Mouse (Mus musculus) bone marrow macrophage, adult 2 months (primary cell): ENCODE data around the gene Pax8. TPM values are rescaled to one million over a fixed set of nuclear protein-coding genes. Genes with fewer than 3 reads are reported as not detected.

Experiments
- H3K27ac ChIP-seq: 2 replicates; pipeline ENCODE4 v1.5.1; 2012; ENCODE audit warnings: low read depth, low read length; ENCODE audit not compliant: insufficient read depth
- H3K4me1 ChIP-seq: 2 replicates; pipeline ENCODE4 v1.6.1; 2012; ENCODE audit warnings: low read length; ENCODE audit not compliant: control insufficient read depth, insufficient read depth
- H3K4me3 ChIP-seq: 2 replicates; pipeline ENCODE4 v1.5.1; 2012; ENCODE audit warnings: mild to moderate bottlenecking, low read length, moderate library complexity; ENCODE audit not compliant: insufficient read depth
- CTCF ChIP-seq: IDR thresholded peaks from 2 replicates; pipeline ENCODE4 v1.5.1; 2012; ENCODE audit warnings: low read depth, mild to moderate bottlenecking, low read length, moderate library complexity
- POLR2A ChIP-seq: IDR thresholded peaks from 2 replicates; pipeline ENCODE4 v1.6.1; 2012; ENCODE audit warnings: mild to moderate bottlenecking, low read depth, low read length, borderline replicate concordance
- polyA plus RNA-seq: library from polyadenylated mRNA; stranded (reverse); fragments of >200 nt; gene quantifications from 2 replicates; pipeline ENCODE4 v1.2.4, GENCODE M21; 2012; ENCODE audit not compliant: missing spikeins, insufficient read depth, insufficient read length

The Pax8 gene
- polyA plus RNA-seq, 1 experiment: not detected

GRCm38 (mm10) chr2:24397115-24397514 is 78.3 kb downstream of the Pax8 start:
- no peak overlapping the region for H3K4me3 ChIP-seq
- H3K4me1 ChIP-seq: peaks cover 7% of the 10 kb centered on the region
- H3K27ac ChIP-seq: no peak overlapping the region
- TF ChIP-seq CTCF (no peak), POLR2A (no peak)

- H3K4me1 ChIP-seq: peaks cover 17% of the 10 kb centered on the region
- H3K4me3 ChIP-seq: no peak overlapping the region
- H3K27ac ChIP-seq: no peak overlapping the region
- TF ChIP-seq POLR2A: no peak
- TF ChIP-seq CTCF: no peak
Observed at GRCm38 (mm10) chr2:24393251-24393650, 82.1 kb downstream of the Pax8 start.

- TF ChIP-seq POLR2A: no peak
- TF ChIP-seq CTCF: no peak
- Histone ChIP-seq H3K4me1 (peaks cover 58% of the 10 kb centered on the region), H3K4me3 (peak overlapping the region; percentile 66), H3K27ac (peak overlapping the region; percentile 68)
Observed at GRCm38 (mm10) chr2:24387361-24388283, 87.8 kb downstream of the Pax8 start.

GRCm38 (mm10) chr2:24386964-24387320 is 88.5 kb downstream of the Pax8 start:
- TF ChIP-seq CTCF: no peak
- TF ChIP-seq POLR2A: no peak
- Histone ChIP-seq H3K4me3 (peak overlapping the region; percentile 66), H3K27ac (peak overlapping the region; percentile 68), H3K4me1 (peaks cover 57% of the 10 kb centered on the region)

- TF ChIP-seq CTCF (no peak; the same call in 1 of the 2 replicates), POLR2A (peak; percentile 32; the same call in 1 of the 2 replicates)
Observed at GRCm38 (mm10) chr2:24386158-24386963, 89.0 kb downstream of the Pax8 start.

GRCm38 (mm10) chr2:24385111-24385961 is 90.1 kb downstream of the Pax8 start:
- Histone ChIP-seq H3K4me3 (peak overlapping the region; percentile 27), H3K27ac (peak overlapping the region; percentile 20), H3K4me1 (peaks cover 57% of the 10 kb centered on the region)
- TF ChIP-seq POLR2A: no peak
- TF ChIP-seq CTCF: no peak

More at GRCm38 (mm10) chr2:24386158-24386963, 89.0 kb downstream of the Pax8 start:
- Histone ChIP-seq H3K4me3 (peak overlapping the region; percentile 66), H3K27ac (peak overlapping the region; percentile 68), H3K4me1 (peaks cover 57% of the 10 kb centered on the region)

- Histone ChIP-seq H3K4me1 (peaks cover 54% of the 10 kb centered on the region), H3K4me3 (no peak overlapping the region), H3K27ac (peak overlapping the region; percentile 14; the same call in 1 of the 2 replicates)
- TF ChIP-seq CTCF: no peak
- no peak for TF ChIP-seq POLR2A
Observed at GRCm38 (mm10) chr2:24384393-24384792, 91.0 kb downstream of the Pax8 start.

GRCm38 (mm10) chr2:24383636-24384035 is 91.8 kb downstream of the Pax8 start:
- Histone ChIP-seq H3K4me3 (no peak overlapping the region), H3K4me1 (peaks cover 58% of the 10 kb centered on the region), H3K27ac (peak overlapping the region; percentile 83)
- TF ChIP-seq POLR2A (no peak), CTCF (no peak)

GRCm38 (mm10) chr2:24382456-24383230 is 92.8 kb downstream of the Pax8 start:
- Histone ChIP-seq H3K4me1 (peaks cover 54% of the 10 kb centered on the region), H3K4me3 (no peak overlapping the region), H3K27ac (no peak overlapping the region)
- TF ChIP-seq CTCF (no peak), POLR2A (no peak)
